Mouse (Mus musculus) small intestine, adult 2 months (tissue): ENCODE measurements around the gene Btbd16.

ENCODE experiments used
- CTCF ChIP-seq: fragments of 200-500 bp; IDR thresholded peaks from 2 replicates; pipeline ENCODE4 v1.5.1; 2012; ENCODE audit warnings: low read depth, mild to moderate bottlenecking, control low read depth, inconsistent platforms, low read length, moderate library complexity, mixed read lengths; ENCODE audit not compliant: insufficient replicate concordance, insufficient read length; ENCODE audit errors: extremely low read depth
- POLR2A ChIP-seq: fragments of 200-500 bp; IDR thresholded peaks from 2 replicates; pipeline ENCODE4 v1.6.1; 2012; ENCODE audit warnings: low read depth, mild to moderate bottlenecking, control low read depth, inconsistent platforms, low read length, moderate library complexity

DNA sequence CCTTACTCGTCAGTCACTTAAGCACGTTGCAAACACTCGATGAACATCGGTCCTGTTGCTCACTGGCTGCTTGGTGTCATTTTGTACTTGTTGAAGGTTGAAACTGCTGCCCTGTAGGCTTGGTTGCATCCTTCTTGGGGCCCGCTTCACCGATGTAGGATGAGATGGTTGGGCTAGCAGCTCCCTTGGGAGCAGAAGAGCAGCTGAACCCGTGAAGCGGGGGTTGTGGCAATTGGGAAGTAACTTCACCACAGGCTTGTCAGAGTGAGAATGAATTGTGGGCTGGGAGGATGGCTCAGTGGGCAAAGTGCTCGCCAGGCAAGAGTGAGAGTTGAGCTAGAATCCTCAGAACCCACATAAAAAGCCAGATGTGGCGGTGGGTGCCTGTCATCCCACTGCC, 54.6 kb downstream of the Btbd16 start:
- TF ChIP-seq CTCF = no peak
- no peak for TF ChIP-seq POLR2A
